Mouse (Mus musculus): ENCODE results near the gene 4930426L09Rik.
"Not testable (repeated sequence)": the region's sequence is repeated elsewhere in the genome, so short reads cannot be mapped to it uniquely, and the experiment has no call there.

Gene 4930426L09Rik

GRCm38 (mm10) chr2:18971564-18971963 lies 26.6 kb upstream of the 4930426L09Rik start:
- DNase-seq, result no peak

GRCm38 (mm10) chr2:18974882-18975645 lies 23.1 kb upstream of the 4930426L09Rik start:
- DNase-seq, result no peak

DNA sequence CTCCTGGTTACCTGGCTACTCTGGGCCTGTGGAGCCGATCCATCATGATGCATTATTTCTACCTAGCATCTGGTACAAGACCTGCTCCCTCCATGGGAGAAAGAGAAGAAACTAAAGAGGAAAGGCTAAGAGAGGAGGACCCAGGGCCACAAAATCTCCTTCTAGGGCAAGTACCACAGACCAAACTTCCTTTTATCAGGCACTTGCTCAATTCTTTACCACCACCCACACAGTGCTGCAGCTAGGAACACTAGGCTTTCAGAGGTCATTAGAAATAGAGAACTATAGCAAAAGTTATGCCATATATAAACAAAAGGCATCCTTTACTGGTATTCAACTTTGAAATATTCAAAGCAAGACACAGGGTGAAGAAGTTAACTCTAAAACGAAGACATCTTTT lies 22.0 kb upstream of the 4930426L09Rik start:
- no peak for DNase-seq

- DNase-seq, result no peak
Measured at GRCm38 (mm10) chr2:18977201-18977805, 20.8 kb upstream of the 4930426L09Rik start.

DNA sequence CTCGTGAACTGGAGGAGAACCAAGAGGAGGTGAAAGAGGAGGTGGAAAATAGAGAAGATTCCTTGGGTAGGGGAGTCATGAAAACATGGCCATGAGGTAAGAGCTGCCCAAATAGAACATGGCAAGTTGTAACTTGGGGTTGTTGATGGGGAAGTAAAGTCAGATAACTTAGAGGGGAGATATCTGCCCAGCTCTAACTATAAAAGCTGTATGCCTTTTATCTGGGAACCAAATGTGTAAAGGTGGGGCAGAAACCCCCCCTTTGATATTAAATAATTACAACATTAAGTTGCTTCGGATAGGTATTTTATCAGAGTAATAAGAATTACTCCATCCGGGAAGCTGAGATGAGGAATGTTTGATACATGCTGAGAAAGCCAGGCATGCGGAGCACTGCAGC lies 19.1 kb upstream of the 4930426L09Rik start:
- DNase-seq, result no peak

DNA sequence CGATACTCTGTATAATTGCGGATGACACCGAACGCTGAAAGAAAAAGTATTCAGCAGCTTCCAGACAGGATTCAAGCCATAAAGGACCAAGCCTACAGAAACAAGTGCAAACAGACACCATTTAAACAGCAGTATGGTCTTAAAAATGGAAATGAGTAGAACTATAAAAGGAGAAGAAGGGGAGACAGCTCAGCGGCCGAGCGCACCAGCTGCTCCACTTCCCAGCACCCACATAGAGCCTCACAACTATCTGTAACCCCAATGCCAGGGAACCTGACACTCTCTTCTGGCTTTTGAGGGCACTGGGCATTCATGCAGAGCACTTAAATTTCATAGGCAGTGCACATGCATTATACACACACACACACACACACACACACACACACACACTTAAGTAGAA lies 18.5 kb upstream of the 4930426L09Rik start:
- no peak for DNase-seq

GRCm38 (mm10) chr2:18982581-18982980 lies 15.6 kb upstream of the 4930426L09Rik start:
- no peak for DNase-seq

DNA sequence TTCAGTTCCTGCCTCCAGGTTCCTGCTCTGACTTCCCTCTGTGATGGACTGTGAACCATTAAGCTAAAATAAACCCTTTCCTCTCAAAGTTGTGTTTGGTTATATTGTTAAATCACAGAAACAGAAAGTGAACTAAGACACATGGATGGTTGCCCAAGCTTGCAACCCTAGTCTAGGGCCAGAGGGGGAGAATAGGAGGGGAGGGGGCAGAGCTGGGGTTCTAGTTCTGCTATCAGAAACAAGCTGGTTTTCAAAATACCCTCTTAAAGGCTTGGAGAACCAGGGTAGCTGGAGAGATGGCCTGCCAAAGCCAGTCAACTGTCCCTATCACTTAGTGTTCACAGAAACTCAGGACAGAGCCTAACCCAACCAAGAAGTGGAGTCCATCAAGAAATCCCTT lies 14.6 kb upstream of the 4930426L09Rik start:
- DNase-seq, result no peak

GRCm38 (mm10) chr2:18984095-18984847 lies 13.9 kb upstream of the 4930426L09Rik start:
- no peak for DNase-seq

DNA sequence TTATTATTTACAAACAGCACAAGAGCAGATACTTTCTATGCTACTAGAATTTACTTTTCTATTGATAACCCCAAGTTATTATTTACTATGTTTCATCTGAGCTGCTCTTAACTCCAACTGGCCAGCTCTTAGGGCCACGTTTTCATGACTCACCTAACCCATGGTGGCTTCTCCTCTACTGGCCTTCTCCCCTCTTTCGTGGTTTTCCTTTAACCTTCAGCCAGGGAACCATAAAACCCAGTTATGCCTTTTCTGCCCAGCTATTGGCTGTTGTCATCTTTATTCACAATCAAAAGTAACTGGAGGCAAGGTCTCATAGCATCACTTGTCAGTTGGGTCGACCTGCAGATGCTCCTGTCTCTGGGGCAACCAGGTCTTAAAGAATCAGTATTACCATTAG lies 12.6 kb upstream of the 4930426L09Rik start:
- DNase-seq, result no peak

GRCm38 (mm10) chr2:18988885-18989284 lies 9.3 kb upstream of the 4930426L09Rik start:
- no peak for DNase-seq

DNA sequence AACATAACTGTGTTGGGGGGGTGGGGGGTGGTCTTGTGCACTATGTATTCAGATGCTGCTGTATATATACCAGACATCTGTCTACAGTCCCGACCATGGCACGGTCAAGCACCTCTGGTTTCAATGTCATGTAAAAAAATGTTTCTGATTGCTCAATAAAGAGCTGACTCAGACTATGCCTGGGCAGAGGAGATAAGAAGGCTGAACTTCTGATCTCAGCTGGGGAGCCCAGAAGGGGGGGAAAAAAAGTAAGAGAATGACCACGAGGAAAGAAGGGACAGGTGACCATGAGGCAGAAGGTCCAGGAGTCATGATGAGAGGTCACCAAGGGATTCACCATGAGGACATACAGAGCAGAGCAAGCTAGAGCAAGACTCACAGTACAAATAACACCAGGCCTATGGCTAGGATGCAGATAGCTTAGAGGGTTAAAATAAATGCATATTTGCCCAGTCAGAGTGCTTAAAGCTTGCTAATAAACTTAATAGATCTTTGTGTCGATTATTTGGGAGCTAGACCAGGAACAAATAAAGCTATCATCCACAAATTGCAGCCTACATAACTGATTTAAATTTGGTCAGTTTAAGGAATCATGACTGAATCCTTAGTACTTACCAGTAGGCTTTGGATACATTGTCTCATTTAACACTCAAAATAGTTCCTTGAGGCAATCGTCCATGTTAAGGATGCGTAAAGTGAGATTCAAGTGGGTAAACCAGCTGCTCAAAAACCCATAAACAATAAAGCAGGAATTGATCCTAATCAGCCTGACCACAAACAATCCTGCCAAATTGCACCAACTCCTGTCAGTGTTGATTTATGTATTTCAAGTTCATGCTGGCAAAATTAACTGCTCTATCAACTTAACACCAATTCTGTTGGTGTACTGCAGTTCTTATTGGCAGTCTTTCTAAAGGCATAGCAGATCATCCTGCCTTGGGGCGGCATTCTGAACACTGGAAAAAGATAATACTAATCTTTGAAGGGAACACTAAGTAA lies 5.3 kb upstream of the 4930426L09Rik start:
- no peak for DNase-seq

- peak; percentile 10 to 31 for DNase-seq
Measured at GRCm38 (mm10) chr2:18996451-18997211, 1.5 kb upstream of the 4930426L09Rik start.

- peak; percentile 54 to 58 for DNase-seq
Measured at GRCm38 (mm10) chr2:18997387-18997971, 664 bp upstream of the 4930426L09Rik start.

- DNase-seq, result no peak
Measured at GRCm38 (mm10) chr2:18999395-18999794, 1.3 kb downstream of the 4930426L09Rik start.

- no peak for DNase-seq
Measured at GRCm38 (mm10) chr2:19004801-19005200, 6.7 kb downstream of the 4930426L09Rik start.

DNA sequence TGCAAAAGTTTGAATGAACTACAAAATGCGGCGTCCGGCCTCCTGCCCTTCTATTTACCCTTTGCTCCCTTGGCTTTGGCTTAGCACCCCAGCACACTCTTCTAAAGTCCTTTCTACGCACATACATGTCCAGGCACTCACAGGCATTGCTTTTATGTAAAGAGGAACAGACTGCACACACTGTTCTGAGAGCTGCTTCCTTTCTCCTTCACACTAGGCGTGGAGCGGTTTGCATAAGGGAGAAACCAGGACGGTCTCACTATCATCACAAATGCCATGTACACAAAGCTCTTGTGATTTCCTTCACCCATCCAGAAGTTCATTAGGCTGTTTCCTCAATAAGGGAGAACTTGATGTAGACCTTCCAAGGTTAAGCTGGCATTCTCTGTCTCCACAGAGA lies 8.0 kb downstream of the 4930426L09Rik start:
- no peak for DNase-seq

DNA sequence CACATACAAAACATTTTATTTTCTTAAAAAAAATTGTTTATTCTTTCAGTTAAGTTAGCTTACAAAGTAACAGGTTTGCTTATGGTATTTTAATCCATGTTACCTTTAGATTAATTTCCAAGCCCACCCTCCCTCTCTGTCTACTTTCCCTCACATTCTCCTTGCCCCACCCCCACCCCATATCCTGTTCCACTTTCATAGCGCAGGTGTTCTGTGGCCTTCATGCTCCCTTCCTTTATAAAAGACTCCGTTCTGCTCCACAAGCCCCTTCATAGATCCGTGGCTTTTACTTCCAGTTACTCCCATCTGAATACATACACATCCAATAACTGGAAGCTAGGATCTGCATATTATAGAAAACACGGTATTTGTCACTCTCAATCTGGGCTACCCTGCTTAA lies 9.4 kb downstream of the 4930426L09Rik start:
- no peak for DNase-seq

- DNase-seq, result not testable (repeated sequence)
Measured at GRCm38 (mm10) chr2:19010541-19010940, 12.4 kb downstream of the 4930426L09Rik start.

DNA sequence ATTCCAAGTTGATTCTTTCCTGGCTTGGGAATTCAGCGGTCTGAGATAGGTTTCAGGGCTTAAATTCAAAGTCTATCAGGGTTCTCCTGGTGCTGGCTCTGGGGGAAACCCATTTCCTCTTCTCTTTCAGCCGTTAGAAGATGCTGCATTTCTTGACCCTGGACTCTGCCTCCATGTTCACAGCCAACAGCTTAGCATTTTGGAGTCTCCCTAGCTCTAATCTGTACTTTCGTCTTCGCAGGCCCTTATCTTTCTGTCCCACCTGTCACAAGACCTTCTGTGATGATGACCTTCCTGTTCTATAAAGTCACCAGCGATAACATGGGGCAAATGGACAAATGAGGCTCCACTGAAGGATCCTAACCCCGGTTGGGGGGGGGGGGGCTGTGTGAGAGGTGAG lies 13.3 kb downstream of the 4930426L09Rik start:
- no peak for DNase-seq

GRCm38 (mm10) chr2:19016348-19016747 lies 18.2 kb downstream of the 4930426L09Rik start:
- no peak for DNase-seq

All from cerebellum, postnatal 36 days (tissue).